Comparison of ENCODE assay signal across 9 mouse cellular contexts in the genomic region with DNA sequence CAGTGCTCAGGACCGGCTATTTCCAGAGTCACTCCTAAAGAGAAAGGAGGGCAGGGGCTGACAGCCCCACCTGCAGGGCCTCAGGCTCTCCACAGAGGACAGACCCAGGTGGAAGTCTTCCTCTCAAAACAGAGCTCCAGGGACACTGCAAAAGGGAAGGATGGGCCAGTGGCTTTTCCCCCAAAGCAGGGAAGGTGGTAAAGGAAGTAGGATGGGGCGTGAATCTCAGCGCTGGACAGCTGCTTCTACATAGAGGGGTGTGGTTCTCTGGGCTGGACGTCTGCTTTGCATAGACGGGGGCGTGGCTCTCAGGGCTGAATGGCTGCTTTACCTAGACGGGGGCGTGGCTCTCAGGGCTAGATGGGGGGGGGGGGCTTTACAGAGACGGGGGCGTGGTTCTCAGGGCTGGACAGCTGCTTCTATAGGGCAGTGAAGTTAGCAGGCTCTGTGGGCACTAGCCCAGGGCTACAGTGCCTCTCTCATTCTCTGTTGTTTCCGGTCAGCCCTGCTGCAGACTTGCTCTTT. TPM values are rescaled to one million over a fixed set of nuclear protein-coding genes. Genes with fewer than 3 reads are reported as not detected.
DNase-seq lines count a peak whose midpoint lies in the region; ATAC-seq lines count a peak whose summit lies in the region.
"Had no signal": no experiment of that assay in that cellular context is flagged by ENCODE, and none has a peak within 500 bp of the region (broad histone marks: within the 10 kb centered on the region; RNA-seq: fewer than 3 reads in every experiment).

No protein-coding gene starts in this region.

- no peak overlapping the region for H3K27ac ChIP-seq in forebrain, embryonic 11.5 days (ENCODE audit: low read depth, low read length)
- no peak overlapping the region for H3K27ac ChIP-seq in forebrain, embryonic 16.5 days (ENCODE audit: low read length)
- H3K27ac ChIP-seq in intestine, embryonic 15.5 days, result no peak overlapping the region
- no peak overlapping the region for H3K27ac ChIP-seq in liver, embryonic 16.5 days (ENCODE audit: low read length)

- H3K9ac ChIP-seq in forebrain, embryonic 11.5 days (ENCODE audit: low read length), result no peak overlapping the region
- H3K9ac ChIP-seq in forebrain, embryonic 16.5 days (replicated peaks; ENCODE audit: low read depth, low read length), result no peak overlapping the region
- no peak overlapping the region for H3K9ac ChIP-seq in intestine, embryonic 15.5 days
- H3K9ac ChIP-seq in liver, embryonic 16.5 days (ENCODE audit: low read depth, low read length), result no peak overlapping the region

- 4% methylated on average over 11 of the region's 11 CpGs for WGBS in forebrain, embryonic 11.5 days
- WGBS in forebrain, embryonic 16.5 days, result 3% methylated on average over 11 of the region's 11 CpGs
- 4% methylated on average over 9 of the region's 11 CpGs for WGBS in intestine, embryonic 15.5 days
- 3% methylated on average over 11 of the region's 11 CpGs for WGBS in liver, embryonic 16.5 days (ENCODE audit: insufficient replicate concordance)

- DNase-seq in forebrain, embryonic 11.5 days (ENCODE audit: low spot score), result peak; percentile 85
- DNase-seq in adipocyte (ENCODE audit: low spot score), result peak; percentile 8
- peak; percentile 26 for DNase-seq in splenic B cell, adult 2 months (ENCODE audit: low read depth, low spot score)
- DNase-seq in urinary bladder, postnatal 10 days (ENCODE audit: low spot score), result no peak

- peaks cover 6% of the 10 kb centered on the region; the same call in 1 of the 2 replicates for H3K4me1 ChIP-seq in forebrain, embryonic 11.5 days (replicated peaks; ENCODE audit: control insufficient read depth, insufficient read depth, low read length)
- H3K4me1 ChIP-seq in forebrain, embryonic 16.5 days (replicated peaks; ENCODE audit: control insufficient read depth, insufficient read depth, low read length), result no peaks in the 10 kb centered on the region
- 0 out of 2 replicates have a peak, but pooled peaks cover 6% of the 10 kb centered on the region for H3K4me1 ChIP-seq in intestine, embryonic 15.5 days (replicated peaks)
- H3K4me1 ChIP-seq in liver, embryonic 16.5 days (ENCODE audit: control insufficient read depth, low read depth, low read length), result no peaks in the 10 kb centered on the region

- H3K9me3 ChIP-seq in forebrain, embryonic 11.5 days (ENCODE audit: control insufficient read depth, low read length), result no peaks in the 10 kb centered on the region
- H3K9me3 ChIP-seq in forebrain, embryonic 16.5 days (ENCODE audit: control insufficient read depth, low read length), result no peaks in the 10 kb centered on the region
- H3K9me3 ChIP-seq in intestine, embryonic 15.5 days, result no peaks in the 10 kb centered on the region
- no peaks in the 10 kb centered on the region for H3K9me3 ChIP-seq in liver, embryonic 16.5 days (replicated peaks; ENCODE audit: control insufficient read depth, low read length)

- ATAC-seq in forebrain, embryonic 11.5 days (replicated peaks; ENCODE audit: low FRiP score), result peak; percentile 75
- ATAC-seq in forebrain, embryonic 16.5 days, result no peak
- ATAC-seq in intestine, embryonic 15.5 days, result peak; percentile 93
- ATAC-seq in liver, embryonic 16.5 days (ENCODE audit: low read depth), result peak; percentile 80
- ATAC-seq in erythroid progenitor cell, adult 5-6 weeks (replicated peaks; ENCODE audit: low FRiP score, poor library complexity, severe bottlenecking), result no peak

- peaks cover 14% of the 10 kb centered on the region for H3K27me3 ChIP-seq in forebrain, embryonic 11.5 days (ENCODE audit: control insufficient read depth, insufficient read depth, low read length)
- H3K27me3 ChIP-seq in forebrain, embryonic 16.5 days (replicated peaks; ENCODE audit: control insufficient read depth, insufficient read depth, low read length), result peaks cover 11% of the 10 kb centered on the region; the same call in 1 of the 2 replicates
- H3K27me3 ChIP-seq in intestine, embryonic 15.5 days (replicated peaks), result peaks cover 10% of the 10 kb centered on the region
- H3K27me3 ChIP-seq in liver, embryonic 16.5 days (ENCODE audit: control insufficient read depth, insufficient read depth, low read depth, low read length), result peaks cover 13% of the 10 kb centered on the region
- H3K27me3 ChIP-seq in splenic B cell, adult 2 months (ENCODE audit: control insufficient read depth, insufficient read depth, low read length, poor library complexity, severe bottlenecking), result no peaks in the 10 kb centered on the region

- H3K36me3 ChIP-seq in forebrain, embryonic 11.5 days (ENCODE audit: control insufficient read depth, insufficient read depth, low read length), result no peaks in the 10 kb centered on the region
- H3K36me3 ChIP-seq in forebrain, embryonic 16.5 days (ENCODE audit: control insufficient read depth, insufficient read depth), result no peaks in the 10 kb centered on the region
- H3K36me3 ChIP-seq in intestine, embryonic 15.5 days, result no peaks in the 10 kb centered on the region
- H3K36me3 ChIP-seq in liver, embryonic 16.5 days (ENCODE audit: control insufficient read depth, insufficient read depth), result no peaks in the 10 kb centered on the region
- no peaks in the 10 kb centered on the region for H3K36me3 ChIP-seq in splenic B cell, adult 2 months (ENCODE audit: control insufficient read depth, insufficient read depth, low read length, poor library complexity, severe bottlenecking)

- no peak overlapping the region; the same call in 1 of the 2 replicates for H3K4me2 ChIP-seq in forebrain, embryonic 11.5 days (ENCODE audit: low read depth, low read length, severe bottlenecking)
- no peak overlapping the region for H3K4me2 ChIP-seq in forebrain, embryonic 16.5 days (ENCODE audit: low read length)
- peak overlapping the region; percentile 43 for H3K4me2 ChIP-seq in intestine, embryonic 15.5 days (replicated peaks)
- no peak overlapping the region for H3K4me2 ChIP-seq in liver, embryonic 16.5 days (ENCODE audit: low read depth, low read length)

- no peak overlapping the region for H3K4me3 ChIP-seq in forebrain, embryonic 11.5 days (ENCODE audit: low read depth, low read length)
- H3K4me3 ChIP-seq in forebrain, embryonic 16.5 days (replicated peaks; ENCODE audit: low read length), result no peak overlapping the region
- no peak overlapping the region for H3K4me3 ChIP-seq in intestine, embryonic 15.5 days (replicated peaks)
- H3K4me3 ChIP-seq in liver, embryonic 16.5 days (ENCODE audit: low read depth, low read length), result no peak overlapping the region

RNA-seq across cellular contexts. Expression of a gene that starts 3.1 kb away (rescaled TPM):
- polyA plus RNA-seq in forebrain, embryonic 11.5 days (2014; fragmentation: Nextera tagmentation; extraction: Ambion mirVana), result 0.48 and 0.59 TPM in 2 replicates
- polyA plus RNA-seq in forebrain, embryonic 16.5 days (2015; fragmentation: Nextera tagmentation; extraction: Ambion mirVana), result 0.09 and 0.36 TPM in 2 replicates
- polyA plus RNA-seq in intestine, embryonic 15.5 days (2015; fragmentation: Nextera tagmentation; extraction: Ambion mirVana), result 0.48 and 1.2 TPM in 2 replicates
- 3.6 and 7.0 TPM in 2 replicates for polyA plus RNA-seq in liver, embryonic 16.5 days (2015; fragmentation: Nextera tagmentation; extraction: Ambion mirVana)
- not detected in 2 replicates for total RNA-seq in erythroid progenitor cell, adult 5-6 weeks (2015; ENCODE audit: low replicate concordance)
- not detected in 2 replicates for total RNA-seq in erythroid progenitor cell, adult 5-6 weeks (2017; ENCODE audit: low replicate concordance)
- total RNA-seq: hematopoietic stem cell, adult 5-6 weeks had no signal

RNA-seq across cellular contexts. Expression of a gene that starts 28.7 kb away (rescaled TPM):
- 19.7 and 21.9 TPM in 2 replicates for polyA plus RNA-seq in forebrain, embryonic 11.5 days (2014; fragmentation: Nextera tagmentation; extraction: Ambion mirVana)
- 12.7 and 14.3 TPM in 2 replicates for polyA plus RNA-seq in forebrain, embryonic 16.5 days (2015; fragmentation: Nextera tagmentation; extraction: Ambion mirVana)
- polyA plus RNA-seq in intestine, embryonic 15.5 days (2015; fragmentation: Nextera tagmentation; extraction: Ambion mirVana), result 19.5 and 20.7 TPM in 2 replicates
- polyA plus RNA-seq in liver, embryonic 16.5 days (2015; fragmentation: Nextera tagmentation; extraction: Ambion mirVana), result 5.0 and 5.5 TPM in 2 replicates
- 2.5 TPM in 1 of 2 replicates, not detected in the other for total RNA-seq in erythroid progenitor cell, adult 5-6 weeks (2015; ENCODE audit: low replicate concordance)
- 2.2 and 2.9 TPM in 2 replicates for total RNA-seq in erythroid progenitor cell, adult 5-6 weeks (2017; ENCODE audit: low replicate concordance)

RNA-seq across cellular contexts. Expression of a gene that starts 28.8 kb away (rescaled TPM):
- polyA plus RNA-seq in forebrain, embryonic 11.5 days (2014; fragmentation: Nextera tagmentation; extraction: Ambion mirVana), result 30.7 and 31.9 TPM in 2 replicates
- polyA plus RNA-seq in forebrain, embryonic 16.5 days (2015; fragmentation: Nextera tagmentation; extraction: Ambion mirVana), result 33.0 and 35.4 TPM in 2 replicates
- 20.8 and 24.2 TPM in 2 replicates for polyA plus RNA-seq in intestine, embryonic 15.5 days (2015; fragmentation: Nextera tagmentation; extraction: Ambion mirVana)
- 9.4 and 10.2 TPM in 2 replicates for polyA plus RNA-seq in liver, embryonic 16.5 days (2015; fragmentation: Nextera tagmentation; extraction: Ambion mirVana)
- 5.0 and 34.8 TPM in 2 replicates for total RNA-seq in erythroid progenitor cell, adult 5-6 weeks (2015; ENCODE audit: low replicate concordance)
- total RNA-seq in erythroid progenitor cell, adult 5-6 weeks (2017; ENCODE audit: low replicate concordance), result 3.2 and 8.5 TPM in 2 replicates

RNA-seq across cellular contexts. Expression of a gene that starts 56.2 kb away (rescaled TPM):
- 0.49 and 1.3 TPM in 2 replicates for polyA plus RNA-seq in forebrain, embryonic 11.5 days (2014; fragmentation: Nextera tagmentation; extraction: Ambion mirVana)
- polyA plus RNA-seq in forebrain, embryonic 16.5 days (2015; fragmentation: Nextera tagmentation; extraction: Ambion mirVana), result 0.35 and 0.43 TPM in 2 replicates
- 2.7 and 3.0 TPM in 2 replicates for polyA plus RNA-seq in intestine, embryonic 15.5 days (2015; fragmentation: Nextera tagmentation; extraction: Ambion mirVana)
- 2.6 and 3.3 TPM in 2 replicates for polyA plus RNA-seq in liver, embryonic 16.5 days (2015; fragmentation: Nextera tagmentation; extraction: Ambion mirVana)
- total RNA-seq in erythroid progenitor cell, adult 5-6 weeks (2015; ENCODE audit: low replicate concordance), result 2.9 and 3.8 TPM in 2 replicates
- 1.3 TPM in 1 of 2 replicates, not detected in the other for total RNA-seq in erythroid progenitor cell, adult 5-6 weeks (2017; ENCODE audit: low replicate concordance)

Comparison
In these comparisons a context has a peak if more than half of its experiments do, and no peak if none do; other contexts are left out.
1. ATAC-seq: peak in forebrain, embryonic 11.5 days (single experiment), intestine, embryonic 15.5 days (single experiment) and liver, embryonic 16.5 days (single experiment); none in forebrain, embryonic 16.5 days (single experiment) and erythroid progenitor cell, adult 5-6 weeks (single experiment).